Mouse (Mus musculus) mouse trophoblast stem cell (cell line): ENCODE measurements around the gene Phf23.
"Not testable (repeated sequence)": the region's sequence is repeated elsewhere in the genome, so short reads cannot be mapped to it uniquely, and the experiment has no call there.

Source experiments
- in situ Hi-C, 2 experiments: fragments of 300-500 bp; cut with MseI, MboI; formaldehyde crosslinking; loops; 2 replicates in 1 of 2; 3 replicates in 1 of 2; pipeline ENCODE4 v1.15.1; 2025

The Phf23 gene

GRCm38 (mm10) chr11:69995391-69995960 is at the start of gene Phf23:
TSS of gene Phf23 (plus strand) at chr11:69995777.
- in situ Hi-C loops: no loop called here

GRCm38 (mm10) chr11:69945997-69946891 is 49.3 kb upstream of the Phf23 start:
- in situ Hi-C loops: no loop called here

- in situ Hi-C loops: no loop called here
Measured at GRCm38 (mm10) chr11:69947337-69948065, 48.1 kb upstream of the Phf23 start.

- in situ Hi-C loops: no loop called here
Measured at GRCm38 (mm10) chr11:69948066-69948762, 47.4 kb upstream of the Phf23 start, which contains the start of gene Slc2a4. TSS of gene Slc2a4 (minus strand) at chr11:69948188.

- in situ Hi-C loops: no loop called here
Measured at GRCm38 (mm10) chr11:69948763-69949150, 46.8 kb upstream of the Phf23 start.

GRCm38 (mm10) chr11:69950807-69951459 is 44.6 kb upstream of the Phf23 start:
- in situ Hi-C loops: no loop called here

GRCm38 (mm10) chr11:69952274-69952673 is 43.3 kb upstream of the Phf23 start:
- in situ Hi-C loops: no loop called here

- in situ Hi-C loops: no loop called here
Measured at GRCm38 (mm10) chr11:69953267-69953915, 42.2 kb upstream of the Phf23 start.

- in situ Hi-C loops: not testable (repeated sequence)
Measured at GRCm38 (mm10) chr11:69955618-69956017, 40.0 kb upstream of the Phf23 start.

- in situ Hi-C loops: no loop called here
Measured at GRCm38 (mm10) chr11:69956218-69956617, 39.4 kb upstream of the Phf23 start.

- in situ Hi-C loops: loop anchor here in 1 of 2 experiments (5.0 kb wide), 1 partner anchor 33 kb away; no protein-coding TSS in a partner anchor
Measured at GRCm38 (mm10) chr11:69960616-69961015, 35.0 kb upstream of the Phf23 start.

- in situ Hi-C loops: loop anchor here in 1 of 2 experiments (5.0 kb wide), 1 partner anchor 35 kb away; no protein-coding TSS in a partner anchor
Measured at GRCm38 (mm10) chr11:69961841-69962240, 33.7 kb upstream of the Phf23 start.

- in situ Hi-C loops: loop anchor here in 1 of 2 experiments (5.0 kb wide), 1 partner anchor 37 kb away; no protein-coding TSS in a partner anchor
Measured at GRCm38 (mm10) chr11:69964650-69965270, 30.8 kb upstream of the Phf23 start, which contains the start of gene Cldn7. TSS of gene Cldn7 (plus strand) at chr11:69964779.

GRCm38 (mm10) chr11:69965271-69966005 is 30.1 kb upstream of the Phf23 start:
- in situ Hi-C loops: no loop called here

GRCm38 (mm10) chr11:69966006-69966859 is 29.3 kb upstream of the Phf23 start:
- in situ Hi-C loops: no loop called here

- in situ Hi-C loops: no loop called here
Measured at GRCm38 (mm10) chr11:69966860-69967517, 28.6 kb upstream of the Phf23 start.

- in situ Hi-C loops: no loop called here
Measured at GRCm38 (mm10) chr11:69968793-69969192, 26.8 kb upstream of the Phf23 start.

- in situ Hi-C loops: no loop called here
Measured at GRCm38 (mm10) chr11:69970222-69970621, 25.4 kb upstream of the Phf23 start.
